Mouse (Mus musculus): ENCODE measurements around the gene Mael. TPM values are rescaled to one million over a fixed set of nuclear protein-coding genes. Genes with fewer than 3 reads are reported as not detected.
A peak's percentile ranks its signal among the peaks of the same experiment; 100 is the strongest.

Mael gene
- polyA plus RNA-seq, 1 experiment from 2014 or later: not detected

DNA sequence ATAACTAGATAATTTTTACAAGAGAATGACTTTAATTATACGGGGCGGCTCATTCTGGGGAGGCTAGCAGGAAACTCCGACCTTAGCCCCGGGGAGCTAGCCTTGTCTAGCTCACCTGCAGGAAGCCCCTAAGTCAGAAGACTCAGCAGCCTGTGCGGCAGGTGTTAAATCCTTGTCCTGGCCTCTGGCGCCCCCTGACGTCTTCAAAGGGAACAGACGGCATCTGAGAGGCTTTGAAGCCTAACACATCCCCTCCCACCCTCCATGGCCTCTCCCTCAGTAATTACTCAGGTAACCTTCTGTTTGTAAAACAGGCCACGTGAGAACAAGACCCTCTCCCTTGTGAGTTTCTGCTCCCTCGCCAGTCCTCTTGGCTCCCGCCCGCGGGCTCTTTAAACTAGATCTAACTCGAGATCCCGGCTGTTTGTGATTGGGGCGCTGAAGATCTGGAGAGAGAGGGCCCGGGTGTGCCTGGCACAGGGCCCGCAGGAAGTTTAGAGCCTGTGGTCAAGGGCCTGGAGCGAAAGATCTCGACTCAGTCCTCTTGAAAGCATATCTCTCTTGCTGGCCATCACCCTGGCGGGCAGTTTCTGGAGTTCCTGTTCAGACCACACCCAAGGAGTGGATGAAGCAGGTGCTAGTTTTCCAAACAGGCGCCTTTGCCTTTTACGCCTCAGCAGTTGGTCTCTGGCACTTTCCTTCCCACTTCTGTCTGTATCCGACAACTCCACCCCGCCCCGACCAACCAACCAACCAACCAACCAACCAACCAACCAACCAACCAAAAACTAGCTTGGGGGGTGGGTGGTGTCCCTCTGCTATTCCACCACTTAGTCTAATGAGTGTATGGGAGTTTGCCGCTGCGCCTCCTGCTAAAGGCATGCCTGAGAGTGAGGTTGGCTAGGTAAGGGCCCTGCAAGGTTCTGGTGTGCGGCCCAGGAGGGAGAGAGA lies 84.1 kb downstream of the Mael start:
- peaks cover 15% of the 10 kb centered on the region; the same call in 1 of the 2 replicates for H3K27me3 ChIP-seq (ENCODE audit: insufficient read depth, low read length)
- 13% methylated on average over 29 of the region's 29 CpGs for whole genome bisulfite sequencing (ENCODE audit: insufficient replicate concordance)
- H3K4me2 ChIP-seq (ENCODE audit: low read depth, low read length): 0 out of 2 replicates have a peak overlapping the region, but pooled peaks have one; percentile 13
- TF ChIP-seq CTCF (IDR thresholded peaks at IDR 0.05; ENCODE audit: low read depth) (peak; percentile 95), EP300 (IDR thresholded peaks at IDR 0.05; ENCODE audit: low read depth) (no peak)
- peak; percentile 83 for DNase-seq
- peak; percentile 59; the same call in 1 of the 2 replicates for ATAC-seq
- H3K36me3 ChIP-seq (replicated peaks; ENCODE audit: insufficient read depth, low read length): no peaks in the 10 kb centered on the region
- peaks cover 2% of the 10 kb centered on the region; the same call in 1 of the 2 replicates for H3K4me1 ChIP-seq (ENCODE audit: insufficient read depth)
- no peak overlapping the region for H3K4me3 ChIP-seq (ENCODE audit: low read depth, low read length)
- H3K27ac ChIP-seq (ENCODE audit: low read depth): no peak overlapping the region
- no peak overlapping the region for H3K9ac ChIP-seq (replicated peaks)
- no peaks in the 10 kb centered on the region for H3K9me3 ChIP-seq (ENCODE audit: low read length)

DNA sequence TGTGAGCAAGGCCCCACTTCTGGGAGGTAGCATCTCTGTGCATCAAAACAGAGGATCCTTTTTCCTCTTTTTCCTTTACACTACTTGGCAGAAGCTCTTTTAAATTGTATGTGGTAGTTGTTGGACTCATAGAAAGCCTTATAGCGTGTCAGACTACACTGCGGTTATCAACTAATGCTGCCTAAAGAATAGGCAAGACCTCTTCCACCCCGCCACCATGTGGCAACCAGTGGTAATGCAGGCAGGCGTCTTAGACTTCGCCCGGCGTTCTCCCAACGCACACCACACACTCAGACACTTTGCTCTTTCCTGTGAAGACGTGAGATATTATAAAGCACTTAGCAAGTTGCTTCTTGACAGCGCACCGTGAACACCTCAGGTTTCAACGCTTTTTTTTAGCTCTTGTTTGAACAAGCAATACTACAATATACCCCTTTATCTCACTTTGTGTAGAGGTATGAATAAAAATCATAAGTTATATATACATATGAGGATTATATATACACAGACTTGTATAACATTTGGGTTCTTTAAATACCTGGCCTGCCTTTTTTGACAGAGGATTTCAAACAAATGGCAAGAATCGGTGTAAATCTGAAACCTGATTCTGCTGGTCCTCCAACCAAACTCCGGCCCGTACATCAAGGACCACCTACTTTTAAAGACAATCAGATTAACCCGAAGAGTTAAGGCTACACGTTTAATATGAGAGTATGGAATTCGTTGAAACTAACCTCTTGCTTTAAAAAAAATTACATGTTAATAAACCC lies 85.0 kb downstream of the Mael start:
- DNase-seq: peak; percentile 87
- peak; percentile 69 for ATAC-seq
- 11% methylated on average over 18 of the region's 18 CpGs for WGBS (ENCODE audit: insufficient replicate concordance)
- Histone ChIP-seq H3K4me1 (ENCODE audit: insufficient read depth) (peaks cover 2% of the 10 kb centered on the region; the same call in 1 of the 2 replicates), H3K4me3 (ENCODE audit: low read depth, low read length) (no peak overlapping the region), H3K4me2 (ENCODE audit: low read depth, low read length) (no peak overlapping the region), H3K27me3 (ENCODE audit: insufficient read depth, low read length) (peaks cover 12% of the 10 kb centered on the region; the same call in 1 of the 2 replicates), H3K9me3 (ENCODE audit: low read length) (no peaks in the 10 kb centered on the region), H3K27ac (ENCODE audit: low read depth) (no peak overlapping the region), H3K9ac (replicated peaks) (no peak overlapping the region), H3K36me3 (replicated peaks; ENCODE audit: insufficient read depth, low read length) (no peaks in the 10 kb centered on the region)
- TF ChIP-seq CTCF (IDR thresholded peaks at IDR 0.05; ENCODE audit: low read depth) (peak; percentile 96), EP300 (IDR thresholded peaks at IDR 0.05; ENCODE audit: low read depth) (no peak)

DNA sequence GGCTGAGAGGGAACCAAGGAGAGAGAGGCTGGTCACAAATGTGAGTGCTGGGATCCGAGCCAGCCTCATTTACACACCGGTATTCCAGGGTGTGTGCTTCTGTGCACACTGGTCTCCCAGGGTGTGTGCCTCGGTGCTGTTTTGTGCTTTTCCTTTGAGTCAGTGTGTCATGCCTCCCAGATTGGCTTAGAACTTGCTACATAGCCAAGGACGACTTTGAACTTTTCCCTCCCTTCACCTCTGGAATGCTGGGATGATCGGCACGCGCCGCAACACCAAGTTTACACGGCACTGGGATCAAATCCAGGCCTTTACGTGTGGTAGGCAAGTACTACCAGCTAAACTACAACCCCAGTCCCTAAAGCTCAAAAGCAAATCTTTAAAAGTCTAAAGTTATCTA lies 86.5 kb downstream of the Mael start:
- H3K9me3 ChIP-seq (ENCODE audit: low read length): no peaks in the 10 kb centered on the region
- WGBS (ENCODE audit: insufficient replicate concordance): 84% methylated on average over 10 of the region's 10 CpGs
- no peaks in the 10 kb centered on the region for H3K36me3 ChIP-seq (replicated peaks; ENCODE audit: insufficient read depth, low read length)
- no peak for ATAC-seq
- no peak overlapping the region for H3K4me2 ChIP-seq (ENCODE audit: low read depth, low read length)
- H3K4me1 ChIP-seq (ENCODE audit: insufficient read depth): peaks cover 2% of the 10 kb centered on the region; the same call in 1 of the 2 replicates
- peaks cover 10% of the 10 kb centered on the region; the same call in 1 of the 2 replicates for H3K27me3 ChIP-seq (ENCODE audit: insufficient read depth, low read length)
- no peak overlapping the region for H3K27ac ChIP-seq (ENCODE audit: low read depth)
- TF ChIP-seq EP300 (IDR thresholded peaks at IDR 0.05; ENCODE audit: low read depth): no peak
- DNase-seq: no peak
- H3K9ac ChIP-seq (replicated peaks): no peak overlapping the region
- no peak overlapping the region for H3K4me3 ChIP-seq (ENCODE audit: low read depth, low read length)

DNA sequence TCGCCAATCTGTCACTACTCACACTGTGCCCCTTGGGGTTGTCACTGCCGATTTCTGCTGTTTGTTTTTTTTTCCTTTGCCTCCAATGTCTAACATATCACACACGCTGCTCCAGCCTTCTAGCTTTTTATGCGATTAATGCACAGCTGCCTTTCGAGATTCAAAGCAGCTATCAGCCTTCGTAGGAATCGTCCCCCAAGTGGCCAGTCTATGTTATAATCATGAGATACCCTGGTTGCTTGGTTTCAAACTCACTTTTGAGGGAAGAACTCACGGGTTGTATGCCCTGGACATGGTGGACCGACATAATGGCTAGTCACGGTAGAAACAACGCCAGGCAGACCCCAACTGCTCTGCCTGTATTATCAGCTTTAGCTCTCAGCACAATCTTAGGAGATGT lies 87.2 kb downstream of the Mael start:
- peaks cover 10% of the 10 kb centered on the region; the same call in 1 of the 2 replicates for H3K27me3 ChIP-seq (ENCODE audit: insufficient read depth, low read length)
- no peaks in the 10 kb centered on the region for H3K9me3 ChIP-seq (ENCODE audit: low read length)
- H3K4me2 ChIP-seq (ENCODE audit: low read depth, low read length): no peak overlapping the region
- no peaks in the 10 kb centered on the region for H3K36me3 ChIP-seq (replicated peaks; ENCODE audit: insufficient read depth, low read length)
- no peak overlapping the region for H3K4me3 ChIP-seq (ENCODE audit: low read depth, low read length)
- 65% methylated on average over 11 of the region's 11 CpGs for WGBS (ENCODE audit: insufficient replicate concordance)
- TF ChIP-seq EP300 (IDR thresholded peaks at IDR 0.05; ENCODE audit: low read depth): no peak
- peak; percentile 24; the same call in 1 of the 2 replicates for TF ChIP-seq CTCF (IDR thresholded peaks at IDR 0.05; ENCODE audit: low read depth)
- peaks cover 2% of the 10 kb centered on the region; the same call in 1 of the 2 replicates for H3K4me1 ChIP-seq (ENCODE audit: insufficient read depth)
- H3K9ac ChIP-seq (replicated peaks): no peak overlapping the region
- no peak overlapping the region for H3K27ac ChIP-seq (ENCODE audit: low read depth)
- ATAC-seq: no peak
- DNase-seq: no peak

Other genes with a start within 250 kb of the Mael start
- gene Pou2f1, start 236.1 kb downstream of the Mael start, polyA plus RNA-seq (2015; fragmentation: Nextera tagmentation; extraction: Ambion mirVana): 3.3 and 3.4 TPM in 2 replicates
- 0.04 and 0.20 TPM in 2 replicates for gene Dusp27, start 110.8 kb downstream of the Mael start, polyA plus RNA-seq (2015; fragmentation: Nextera tagmentation; extraction: Ambion mirVana)
- not detected in 2 replicates for gene Gpa33, start 108.5 kb downstream of the Mael start, polyA plus RNA-seq (2015; fragmentation: Nextera tagmentation; extraction: Ambion mirVana)
- gene Ildr2, start 15.4 kb upstream of the Mael start, polyA plus RNA-seq (2015; fragmentation: Nextera tagmentation; extraction: Ambion mirVana): 0.07 TPM in 2 replicates
- 13.5 and 13.7 TPM in 2 replicates for gene Tada1, start 140.3 kb upstream of the Mael start, polyA plus RNA-seq (2015; fragmentation: Nextera tagmentation; extraction: Ambion mirVana)
- gene Pogk, start 171.1 kb upstream of the Mael start, polyA plus RNA-seq (2015; fragmentation: Nextera tagmentation; extraction: Ambion mirVana): 0.45 and 0.72 TPM in 2 replicates

Data from liver, postnatal 0 days (tissue).